Mouse (Mus musculus) liver, adult 2 months (tissue): ENCODE data around the gene Adamts20. TPM values are rescaled to one million over a fixed set of nuclear protein-coding genes. Genes with fewer than 3 reads are reported as not detected.

ENCODE experiments used
- DNase-seq: peaks from one replicate; pipeline ENCODE4 v3.0.0-alpha.2; 2011; ENCODE audit warnings: low read depth, low spot score; ENCODE audit errors: extremely low read depth
- H3K27ac ChIP-seq: fragments of 200-500 bp; replicated peaks from 2 replicates; pipeline ENCODE4 v1.5.1; 2012; ENCODE audit warnings: low read depth, mild to moderate bottlenecking, control low read depth, inconsistent platforms, low read length; ENCODE audit not compliant: insufficient read depth
- H3K27me3 ChIP-seq: fragments of 200-500 bp; 2 replicates; pipeline ENCODE4 v1.6.1; 2012; ENCODE audit warnings: mild to moderate bottlenecking, moderate library complexity, low read length, inconsistent platforms; ENCODE audit not compliant: control insufficient read depth, insufficient read depth
- H3K36me3 ChIP-seq: fragments of 200-500 bp; 2 replicates; pipeline ENCODE4 v1.6.1; 2012; ENCODE audit warnings: low read length, inconsistent platforms; ENCODE audit not compliant: control insufficient read depth, insufficient read depth
- H3K4me1 ChIP-seq: fragments of 200-500 bp; 2 replicates; pipeline ENCODE4 v1.6.1; 2011; ENCODE audit warnings: low read length; ENCODE audit not compliant: control insufficient read depth, insufficient read depth
- H3K4me3 ChIP-seq: fragments of 200-500 bp; 2 replicates; pipeline ENCODE4 v1.5.1; 2011; ENCODE audit warnings: low read depth, mild to moderate bottlenecking, control low read depth, low read length, moderate library complexity; ENCODE audit not compliant: insufficient read depth
- H3K79me2 ChIP-seq: fragments of 200-500 bp; 2 replicates; pipeline ENCODE4 v1.6.1; 2012; ENCODE audit warnings: inconsistent platforms, mild to moderate bottlenecking, low read length, moderate library complexity; ENCODE audit not compliant: control insufficient read depth, insufficient read depth
- H3K9ac ChIP-seq: fragments of 200-500 bp; 2 replicates; pipeline ENCODE4 v1.6.1; 2012; ENCODE audit warnings: low read depth, mild to moderate bottlenecking, control low read depth, inconsistent platforms, low read length
- CTCF ChIP-seq: fragments of 200-500 bp; IDR thresholded peaks from 2 replicates; pipeline ENCODE4 v1.5.1; 2011; ENCODE audit warnings: low read depth, low read length, control low read depth
- POLR2A ChIP-seq: fragments of 200-500 bp; IDR thresholded peaks from 2 replicates; pipeline ENCODE4 v1.6.1; 2011; ENCODE audit warnings: low read length, control low read depth; ENCODE audit not compliant: insufficient read depth; ENCODE audit errors: extremely low read depth
- WGBS: fragments of 180-500 bp; shearing (Covaris S2); methylation state at CpG from one replicate; pipeline ENCODE4 v1.1.7; 2018; 5-methylcytosine and 5-hydroxymethylcytosine counted together
- polyA plus RNA-seq: library from polyadenylated mRNA; depleted of rRNA; stranded (reverse); fragments of >200 nt; gene quantifications from 2 replicates; pipeline ENCODE4 v1.2.3, GENCODE M21; 2012
- total RNA-seq: library from RNA; depleted of rRNA; stranded (reverse); fragments of >200 nt; gene quantifications from 2 replicates; pipeline ENCODE4 v1.2.3, GENCODE M21; 2014

Gene Adamts20
- total and polyA plus RNA-seq, 2 experiments, result not detected

DNA sequence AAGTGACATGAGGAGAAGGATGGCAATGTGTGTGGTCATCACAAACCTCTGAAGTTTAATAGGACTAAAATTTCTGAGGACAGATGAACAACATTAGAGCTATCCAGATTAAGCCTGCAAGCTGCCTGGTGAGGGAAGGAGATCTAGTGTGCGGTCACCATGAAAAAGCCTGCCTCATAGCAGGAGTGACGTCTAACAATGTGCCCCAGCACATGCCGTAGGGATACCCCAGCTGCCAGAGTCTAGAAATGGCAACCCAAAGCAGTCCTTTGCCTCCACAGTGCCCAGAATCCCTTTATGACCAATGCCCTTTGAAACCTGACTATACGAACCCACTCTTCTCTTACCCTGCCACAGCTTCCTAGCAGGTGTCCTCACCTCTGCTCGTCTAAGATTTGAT lies 46.8 kb downstream of the Adamts20 start:
- TF ChIP-seq POLR2A (no peak), CTCF (no peak)

DNA sequence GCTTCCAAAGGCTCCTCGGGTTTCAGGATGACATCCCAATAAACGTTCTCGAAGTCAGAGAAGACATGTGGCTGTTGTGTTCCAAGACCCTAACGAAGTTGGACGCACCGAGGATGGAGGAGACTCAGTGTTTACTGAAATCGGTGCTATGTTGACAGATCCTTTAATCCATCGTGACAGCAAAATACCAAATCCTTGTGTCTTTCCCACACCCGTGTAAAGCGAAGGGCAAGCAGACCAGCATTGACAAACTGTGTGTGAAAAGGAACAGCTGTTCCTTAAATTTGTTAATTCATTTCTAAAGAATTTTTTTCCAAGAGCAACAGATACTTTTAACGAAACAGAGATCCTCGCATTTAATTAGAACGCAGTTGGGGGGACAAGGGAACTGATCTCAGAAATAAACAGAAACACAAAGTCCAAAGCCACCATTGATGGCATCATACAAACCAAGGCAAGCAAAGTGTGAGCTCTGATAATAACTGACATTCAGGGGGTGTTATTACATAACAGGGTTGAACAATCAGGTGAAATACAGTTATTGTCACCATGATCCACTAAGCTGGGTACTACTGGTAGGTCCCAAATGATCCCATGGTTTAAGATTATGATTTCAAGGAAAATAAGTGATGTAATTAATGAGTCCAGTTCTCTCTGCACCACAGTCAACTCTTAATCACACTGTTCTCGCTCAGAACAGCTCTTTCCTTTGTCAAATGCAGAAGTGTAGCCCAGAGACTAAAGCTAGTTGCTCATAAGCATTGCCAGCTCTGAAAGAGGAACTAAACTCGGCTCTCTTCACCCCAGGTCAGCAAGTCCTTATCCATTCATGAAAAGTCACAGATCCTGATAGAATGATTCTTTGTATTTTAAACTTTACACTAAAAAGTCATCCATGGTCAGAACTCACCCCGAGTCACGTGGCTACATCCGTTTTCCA lies 47.7 kb downstream of the Adamts20 start:
- H3K79me2 ChIP-seq, result no peaks in the 10 kb centered on the region
- 70% methylated on average over 18 of the region's 18 CpGs for WGBS
- no peaks in the 10 kb centered on the region for H3K36me3 ChIP-seq
- no peak for DNase-seq
- no peak overlapping the region for H3K9ac ChIP-seq
- H3K4me3 ChIP-seq, result no peak overlapping the region
- no peak overlapping the region for H3K27ac ChIP-seq
- TF ChIP-seq CTCF (no peak), POLR2A (no peak)
- no peaks in the 10 kb centered on the region for H3K4me1 ChIP-seq
- H3K27me3 ChIP-seq, result no peaks in the 10 kb centered on the region

More for the DNA sequence above, 46.8 kb downstream of the Adamts20 start:
- no peak for DNase-seq
- H3K27me3 ChIP-seq, result no peaks in the 10 kb centered on the region
- 82% methylated on average over 5 of the region's 5 CpGs for WGBS
- no peaks in the 10 kb centered on the region for H3K36me3 ChIP-seq
- H3K79me2 ChIP-seq, result no peaks in the 10 kb centered on the region
- H3K9ac ChIP-seq, result no peak overlapping the region
- H3K27ac ChIP-seq, result no peak overlapping the region
- no peaks in the 10 kb centered on the region for H3K4me1 ChIP-seq
- no peak overlapping the region for H3K4me3 ChIP-seq

DNA sequence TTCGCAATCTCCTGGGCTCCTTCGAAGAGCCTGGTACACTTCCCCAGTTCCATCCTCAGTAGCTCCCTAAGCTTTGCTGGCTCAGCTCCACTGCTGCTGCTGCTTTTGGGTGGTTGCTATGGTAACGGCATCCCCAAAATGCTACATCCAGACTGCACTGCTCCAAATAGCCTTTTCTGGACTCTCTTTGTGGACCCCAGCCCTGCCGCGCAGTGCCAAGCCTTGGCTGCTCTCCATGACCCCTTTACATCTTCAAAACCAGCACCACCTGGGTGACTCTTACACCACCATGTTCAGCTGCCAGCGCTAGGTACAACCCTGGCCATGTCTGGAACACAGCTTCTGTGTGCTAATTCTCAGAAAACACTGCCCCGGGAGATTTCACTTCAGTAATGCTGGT lies 55.4 kb downstream of the Adamts20 start:
- WGBS, result 87% methylated on average over 7 of the region's 7 CpGs
- no peak for TF ChIP-seq CTCF
- TF ChIP-seq POLR2A, result no peak
- H3K27ac ChIP-seq, result no peak overlapping the region

DNA sequence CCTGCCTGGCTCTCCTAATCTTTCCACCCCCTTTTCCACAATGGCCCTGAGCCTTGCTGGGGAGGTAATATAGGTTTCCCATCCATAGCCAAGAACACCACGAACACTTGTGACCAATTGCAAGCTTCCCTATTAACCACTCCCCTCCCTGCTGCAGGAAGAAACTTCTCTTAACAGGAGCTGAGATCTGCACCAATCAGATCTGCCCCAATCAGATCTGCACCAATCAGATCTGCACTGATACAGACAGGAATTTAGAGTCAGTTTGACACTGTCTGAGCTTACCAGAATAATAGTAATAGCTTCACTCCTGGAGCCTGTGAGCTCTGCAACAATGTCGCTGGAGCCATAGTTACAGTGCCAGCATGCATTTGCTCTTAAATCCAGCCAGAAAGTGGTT lies 58.9 kb downstream of the Adamts20 start:
- H3K36me3 ChIP-seq, result no peaks in the 10 kb centered on the region
- DNase-seq, result no peak
- H3K79me2 ChIP-seq, result no peaks in the 10 kb centered on the region
- no peak overlapping the region for H3K9ac ChIP-seq
- no peaks in the 10 kb centered on the region for H3K4me1 ChIP-seq
- 34% methylated on average over 2 of the region's 2 CpGs for WGBS
- no peak for TF ChIP-seq CTCF
- TF ChIP-seq POLR2A, result no peak
- peaks cover 7% of the 10 kb centered on the region for H3K27me3 ChIP-seq
- H3K4me3 ChIP-seq, result no peak overlapping the region
- no peak overlapping the region for H3K27ac ChIP-seq

More for the DNA sequence above, 55.4 kb downstream of the Adamts20 start:
- Histone ChIP-seq H3K79me2 (no peaks in the 10 kb centered on the region), H3K36me3 (no peaks in the 10 kb centered on the region), H3K4me3 (no peak overlapping the region), H3K9ac (no peak overlapping the region), H3K27me3 (no peaks in the 10 kb centered on the region; the same call in none of the 2 replicates), H3K4me1 (no peaks in the 10 kb centered on the region)
- DNase-seq, result no peak

DNA sequence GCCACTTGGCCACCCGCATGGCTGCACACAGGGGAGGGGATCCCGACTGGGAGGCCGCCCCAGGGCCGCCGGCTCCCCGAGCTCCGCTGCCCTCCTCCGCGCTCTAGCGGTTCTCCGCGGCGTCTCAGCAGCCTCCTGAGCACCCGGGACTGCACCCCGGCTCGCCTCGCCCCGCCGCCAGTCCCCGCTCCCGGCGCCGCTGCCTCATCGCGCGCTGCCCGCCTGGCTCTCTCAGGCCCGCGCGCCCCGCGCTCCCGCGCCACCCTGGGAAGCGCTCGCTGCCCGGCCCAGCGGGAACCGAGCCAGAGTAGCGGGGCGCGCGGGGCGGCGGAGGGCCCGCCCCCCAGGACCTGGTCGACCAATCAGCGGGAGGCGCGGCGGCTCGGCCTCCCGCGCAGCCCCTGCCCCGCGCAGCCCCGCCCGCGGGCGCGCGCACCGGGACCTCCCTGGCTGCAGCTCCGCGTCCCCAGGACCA lies 61.1 kb downstream of the Adamts20 start:
- Histone ChIP-seq H3K4me1 (no peaks in the 10 kb centered on the region), H3K79me2 (no peaks in the 10 kb centered on the region), H3K27ac (no peak overlapping the region), H3K27me3 (peaks cover 7% of the 10 kb centered on the region), H3K36me3 (no peaks in the 10 kb centered on the region), H3K4me3 (peak overlapping the region; percentile 27; the same call in 1 of the 2 replicates), H3K9ac (no peak overlapping the region)
- no peak for DNase-seq
- whole genome bisulfite sequencing, result 1% methylated on average over 63 of the region's 65 CpGs
- TF ChIP-seq POLR2A (no peak), CTCF (no peak)
